Mouse (Mus musculus): ENCODE results near the gene Acot8.

Acot8 gene

DNA sequence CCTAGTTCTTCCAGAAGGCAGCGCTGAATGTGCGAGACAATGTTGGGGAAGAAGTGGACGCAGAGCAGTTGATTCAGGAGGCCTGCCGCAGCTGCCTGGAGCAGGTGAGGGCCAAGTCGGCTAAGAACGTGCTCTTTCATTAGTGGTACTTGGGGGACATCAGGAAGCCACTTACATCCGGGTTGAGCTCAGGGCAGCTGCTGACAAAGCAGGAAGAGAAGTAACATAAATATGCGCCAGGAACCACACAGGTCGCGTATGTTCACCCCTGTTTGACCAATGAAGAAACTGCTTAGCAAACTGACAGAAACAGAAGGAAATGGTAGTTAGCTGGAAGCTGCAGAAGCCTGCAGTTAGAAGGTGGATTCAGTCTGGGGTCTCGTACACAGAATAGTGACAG is 50.6 kb downstream of the Acot8 start:
- DNase-seq (ENCODE audit: low spot score in 2 of 2), result no peak

DNA sequence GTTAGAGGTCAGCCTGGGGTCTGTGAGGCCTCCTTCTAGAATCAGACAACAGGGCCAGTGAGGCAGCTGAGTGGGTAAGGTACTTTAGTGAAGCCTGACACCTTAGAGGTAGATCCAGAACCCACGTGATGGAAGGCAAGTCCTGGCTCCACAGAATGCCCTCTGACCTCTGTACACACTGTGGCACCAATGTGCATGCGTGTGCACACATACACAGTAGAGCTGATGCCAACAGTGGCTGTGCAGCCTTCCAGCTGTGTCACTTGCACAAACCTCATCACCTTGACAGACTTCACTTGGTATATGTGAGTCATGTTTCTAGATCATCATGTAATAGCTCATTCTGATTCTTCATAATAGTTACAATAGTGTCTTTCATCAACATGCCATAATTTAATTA is 52.2 kb downstream of the Acot8 start:
- DNase-seq (ENCODE audit: low spot score in 2 of 2), result no peak

DNA sequence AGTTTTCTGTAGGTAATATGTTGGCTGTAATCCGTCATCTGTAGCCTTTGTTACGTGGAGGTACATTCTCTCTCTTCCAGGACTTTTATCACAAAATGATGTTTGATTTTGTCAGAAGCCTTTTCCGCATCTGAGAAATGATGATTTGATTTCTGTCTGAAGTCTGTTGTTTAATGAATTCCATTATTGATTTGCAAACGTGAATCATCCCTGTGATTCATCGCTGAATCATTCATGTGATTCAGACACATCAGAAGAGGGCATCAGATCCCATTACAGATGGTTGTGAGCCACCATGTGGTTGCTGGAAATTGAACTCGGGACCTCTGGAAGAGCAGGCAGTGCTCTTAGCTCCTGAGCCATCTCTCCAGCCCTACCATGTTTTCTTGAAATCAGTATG is 55.7 kb downstream of the Acot8 start:
- DNase-seq (ENCODE audit: low spot score in 2 of 2), result no peak

DNA sequence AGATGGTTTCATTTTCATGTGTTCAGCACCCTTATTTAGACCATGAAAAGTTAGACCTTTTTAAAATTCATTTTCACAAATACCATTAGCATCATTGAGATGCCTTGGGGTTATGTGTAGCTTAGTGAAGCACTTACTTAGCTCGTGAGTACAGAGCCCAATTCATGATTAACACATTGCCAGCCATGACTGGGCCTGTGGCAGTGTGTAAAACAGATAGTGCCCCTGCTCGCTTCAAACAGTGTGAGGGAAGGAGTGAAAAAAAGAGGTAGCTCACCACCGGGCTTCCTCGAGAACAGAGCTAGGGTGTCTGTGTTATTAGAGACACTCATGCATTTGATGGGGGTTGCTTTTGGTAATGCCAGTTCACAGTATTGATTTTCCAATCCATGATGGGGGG is 56.5 kb downstream of the Acot8 start:
- no peak for DNase-seq (ENCODE audit: low spot score in 2 of 2)

DNA sequence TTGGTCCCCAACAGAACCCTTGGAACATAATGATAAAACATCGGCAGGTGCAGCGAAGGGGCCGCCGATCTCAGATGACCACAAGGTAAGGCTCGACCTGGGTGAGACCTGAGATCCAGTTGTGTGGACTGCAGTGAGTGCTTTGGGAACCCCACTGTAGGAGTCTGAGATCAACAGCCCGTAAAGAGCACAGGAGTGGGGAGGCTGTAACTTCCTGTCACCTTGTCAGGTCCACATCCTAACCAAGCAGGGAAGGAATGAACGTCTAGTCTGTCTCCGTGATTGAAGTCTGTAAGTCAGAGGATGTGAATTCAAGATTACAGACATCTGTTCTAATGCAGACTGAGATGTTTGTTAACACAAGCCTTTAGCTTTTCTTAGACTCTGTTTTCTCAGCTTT is 58.0 kb downstream of the Acot8 start:
- no peak for DNase-seq (ENCODE audit: low spot score in 2 of 2)

DNA sequence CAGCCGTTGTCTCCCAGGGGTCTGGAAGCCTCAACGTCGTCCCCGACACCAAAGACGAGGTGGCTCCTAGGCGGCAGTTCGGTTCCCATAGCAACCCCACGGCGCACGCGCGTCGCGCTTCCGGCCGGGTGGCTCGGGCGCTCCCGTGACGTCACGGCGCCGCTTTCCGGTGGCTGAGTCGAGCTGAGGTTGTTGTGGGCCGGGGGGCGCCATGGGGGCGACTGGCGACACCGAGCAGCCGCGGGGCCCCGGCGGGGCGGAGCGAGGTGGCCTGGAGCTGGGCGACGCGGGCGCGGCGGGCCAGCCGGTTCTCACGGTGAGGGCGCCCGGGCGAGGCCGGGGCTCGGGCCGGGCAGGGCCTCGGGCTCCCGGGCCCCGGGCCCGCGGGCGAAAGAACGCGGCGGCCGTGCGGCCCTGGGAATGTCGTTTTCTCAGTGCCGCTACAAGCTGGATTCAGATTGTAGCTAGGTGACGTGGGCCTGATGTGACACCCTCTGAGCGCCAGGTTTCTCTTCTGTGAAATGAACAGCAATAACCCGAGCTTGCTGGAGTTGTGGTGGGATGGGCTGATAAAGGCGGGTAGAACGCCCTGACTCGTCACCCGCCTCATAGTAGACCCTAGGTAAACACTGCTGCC is 58.7 kb downstream of the Acot8 start, which contains the start of the genes Wfdc3 and Dnttip1:
Gene Wfdc3 (minus strand): TSS at position 89 of the 637 bp plus-strand sequence.
Gene Dnttip1 (plus strand): TSS at position 141 of the 637 bp plus-strand sequence.
- DNase-seq (ENCODE audit: low spot score in 2 of 2), result peak; percentile 86 to 94

DNA sequence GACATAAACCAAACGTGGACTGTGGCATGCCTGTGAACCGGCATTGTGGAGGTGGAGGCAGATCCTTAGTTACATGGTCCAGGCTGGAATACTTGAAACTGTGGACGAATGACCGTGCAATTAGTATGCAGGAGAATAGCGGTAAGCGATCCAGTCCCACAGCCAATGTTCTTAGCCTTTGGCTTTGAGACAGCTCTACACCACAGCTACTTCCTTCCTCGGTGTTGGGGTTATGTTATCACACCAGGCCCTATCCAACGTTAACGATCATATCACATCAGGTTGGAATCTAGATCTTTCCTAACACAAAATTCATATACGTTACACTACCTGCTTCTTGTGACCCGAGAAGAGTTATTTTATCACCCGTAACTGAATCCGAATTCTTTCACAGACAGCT is 59.7 kb downstream of the Acot8 start:
- DNase-seq (ENCODE audit: low spot score in 2 of 2), result no peak
